Mouse (Mus musculus): ENCODE data around the gene Pibf1. TPM values are rescaled to one million over a fixed set of nuclear protein-coding genes. Genes with fewer than 3 reads are reported as not detected.

The Pibf1 gene
- polyA plus RNA-seq, 1 experiment from 2014 or later = 26.3 TPM

DNA sequence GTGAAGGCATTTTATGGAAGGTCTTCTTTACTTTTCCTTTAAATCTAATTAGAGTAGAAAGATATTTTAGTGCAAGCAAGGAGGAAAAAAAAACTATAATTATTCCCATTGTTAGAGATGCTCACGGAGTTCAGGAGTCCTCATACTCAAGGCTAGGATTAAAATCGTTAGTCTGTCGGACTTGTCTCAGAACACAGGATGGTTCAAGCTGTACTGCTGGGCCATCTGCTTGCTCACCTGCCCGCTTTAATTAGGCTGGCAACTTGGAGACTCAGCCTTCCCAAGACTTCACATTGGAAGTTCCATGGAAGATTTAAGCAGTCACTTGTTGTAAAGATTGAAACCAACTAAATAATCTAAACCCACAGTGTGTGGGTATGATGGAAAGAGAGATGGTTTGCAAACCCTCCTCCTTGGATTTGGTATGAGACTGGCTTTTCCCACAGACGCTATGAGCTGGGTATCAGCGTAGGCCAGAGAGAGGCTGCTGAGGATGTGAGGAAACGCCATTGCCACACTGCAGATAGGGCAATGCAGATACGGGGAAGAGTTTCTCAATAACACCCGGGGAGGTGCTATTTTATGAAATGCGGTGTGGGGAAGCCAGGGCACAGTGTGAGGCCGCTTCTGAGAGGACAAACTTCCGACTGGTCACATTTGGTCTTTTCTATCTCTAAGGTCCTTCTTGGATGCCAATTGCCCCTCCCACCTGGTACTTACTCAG lies 179.7 kb downstream of the Pibf1 start:
- H3K36me3 ChIP-seq = no peaks in the 10 kb centered on the region
- no peak overlapping the region for H3K4me2 ChIP-seq (replicated peaks)
- H3K9ac ChIP-seq (replicated peaks) = no peak overlapping the region
- no peak overlapping the region for H3K4me3 ChIP-seq
- no peak for ATAC-seq (ENCODE audit: low FRiP score, low read depth)
- peaks cover 7% of the 10 kb centered on the region for H3K4me1 ChIP-seq
- WGBS = 36% methylated on average over 12 of the region's 12 CpGs
- no peaks in the 10 kb centered on the region for H3K9me3 ChIP-seq
- H3K27ac ChIP-seq (replicated peaks) = no peak overlapping the region
- peaks cover 52% of the 10 kb centered on the region for H3K27me3 ChIP-seq

DNA sequence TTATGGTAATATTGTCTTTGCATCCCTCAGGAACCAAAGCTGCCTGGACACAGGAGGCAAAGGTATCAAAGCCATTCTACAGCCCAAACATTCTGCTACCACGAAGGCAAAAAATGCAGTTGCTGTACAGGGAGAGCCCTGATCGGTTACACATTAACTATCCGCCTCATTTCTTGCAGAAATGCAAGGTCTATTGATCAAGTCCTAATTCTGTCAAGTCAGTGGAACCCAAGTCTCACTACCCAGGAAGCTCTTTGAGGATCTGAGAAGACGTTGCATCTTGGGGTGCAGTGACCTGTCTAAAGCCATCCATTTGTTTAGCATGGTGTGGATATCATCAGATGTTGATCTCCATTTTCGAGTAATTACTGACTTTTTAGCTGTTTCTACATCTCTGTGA lies 181.2 kb downstream of the Pibf1 start:
- no peaks in the 10 kb centered on the region for H3K9me3 ChIP-seq
- 88% methylated on average over 5 of the region's 5 CpGs for WGBS
- H3K4me3 ChIP-seq = no peak overlapping the region
- peaks cover 7% of the 10 kb centered on the region for H3K4me1 ChIP-seq
- H3K36me3 ChIP-seq = no peaks in the 10 kb centered on the region
- no peak overlapping the region for H3K4me2 ChIP-seq (replicated peaks)
- no peak for ATAC-seq (ENCODE audit: low FRiP score, low read depth)
- H3K27me3 ChIP-seq = peaks cover 46% of the 10 kb centered on the region
- no peak overlapping the region for H3K9ac ChIP-seq (replicated peaks)
- no peak overlapping the region for H3K27ac ChIP-seq (replicated peaks)

DNA sequence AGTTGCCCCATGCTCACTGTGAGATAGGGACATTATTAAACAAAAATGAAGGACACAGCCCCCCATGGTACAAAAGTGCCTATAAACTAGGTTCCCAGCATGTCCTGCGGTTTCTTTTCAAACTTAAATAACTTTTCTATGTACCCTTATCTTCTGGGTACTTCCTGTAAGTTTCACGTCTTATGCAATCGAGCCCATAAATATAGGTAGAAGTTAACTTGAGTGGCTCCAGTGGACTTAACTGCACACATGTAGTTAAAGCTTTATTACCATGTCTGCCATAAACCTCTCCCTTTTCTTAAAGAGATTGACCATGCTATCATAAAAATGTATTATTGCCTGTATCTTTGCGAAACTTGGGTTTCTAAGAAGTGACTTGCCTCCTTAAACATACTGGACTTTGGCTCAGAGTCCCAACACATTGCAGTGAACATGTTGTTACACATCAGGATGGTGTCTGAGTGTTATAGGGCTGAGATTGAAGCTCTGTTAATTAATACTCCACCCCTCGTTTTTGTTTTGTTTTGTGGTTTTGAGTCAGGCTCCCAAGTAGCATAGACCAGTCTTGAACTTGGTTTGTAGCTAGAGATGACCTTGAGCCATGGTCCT lies 181.7 kb downstream of the Pibf1 start:
- no peaks in the 10 kb centered on the region for H3K9me3 ChIP-seq
- no peak overlapping the region for H3K4me3 ChIP-seq
- H3K4me1 ChIP-seq = peaks cover 7% of the 10 kb centered on the region
- WGBS = 90% methylated on average over 5 of the region's 5 CpGs
- peaks cover 41% of the 10 kb centered on the region for H3K27me3 ChIP-seq
- no peaks in the 10 kb centered on the region for H3K36me3 ChIP-seq
- no peak overlapping the region for H3K4me2 ChIP-seq (replicated peaks)
- H3K9ac ChIP-seq (replicated peaks) = no peak overlapping the region
- no peak for ATAC-seq (ENCODE audit: low FRiP score, low read depth)
- no peak overlapping the region for H3K27ac ChIP-seq (replicated peaks)

- Histone ChIP-seq H3K27me3 (peaks cover 7% of the 10 kb centered on the region), H3K4me3 (no peak overlapping the region), H3K4me1 (no peaks in the 10 kb centered on the region), H3K9ac (replicated peaks) (no peak overlapping the region), H3K36me3 (no peaks in the 10 kb centered on the region), H3K4me2 (replicated peaks) (no peak overlapping the region), H3K9me3 (no peaks in the 10 kb centered on the region), H3K27ac (replicated peaks) (no peak overlapping the region)
- no peak for ATAC-seq (ENCODE audit: low FRiP score, low read depth)
- 93% methylated on average over 4 of the region's 4 CpGs for WGBS
Observed at GRCm38 (mm10) chr14:99285486-99285885, 186.3 kb downstream of the Pibf1 start.

- no peak for ATAC-seq (ENCODE audit: low FRiP score, low read depth)
- no peak overlapping the region for H3K9ac ChIP-seq (replicated peaks)
- no peak overlapping the region for H3K27ac ChIP-seq (replicated peaks)
- no peaks in the 10 kb centered on the region for H3K9me3 ChIP-seq
- 0 out of 2 replicates have a peak, but pooled peaks cover 3% of the 10 kb centered on the region for H3K4me1 ChIP-seq
- peaks cover 14% of the 10 kb centered on the region for H3K27me3 ChIP-seq
- no peak overlapping the region for H3K4me3 ChIP-seq
- H3K4me2 ChIP-seq (replicated peaks) = no peak overlapping the region
- WGBS = 94% methylated on average over 5 of the region's 5 CpGs
- no peaks in the 10 kb centered on the region for H3K36me3 ChIP-seq
Observed at GRCm38 (mm10) chr14:99292176-99292575, 193.0 kb downstream of the Pibf1 start.

DNA sequence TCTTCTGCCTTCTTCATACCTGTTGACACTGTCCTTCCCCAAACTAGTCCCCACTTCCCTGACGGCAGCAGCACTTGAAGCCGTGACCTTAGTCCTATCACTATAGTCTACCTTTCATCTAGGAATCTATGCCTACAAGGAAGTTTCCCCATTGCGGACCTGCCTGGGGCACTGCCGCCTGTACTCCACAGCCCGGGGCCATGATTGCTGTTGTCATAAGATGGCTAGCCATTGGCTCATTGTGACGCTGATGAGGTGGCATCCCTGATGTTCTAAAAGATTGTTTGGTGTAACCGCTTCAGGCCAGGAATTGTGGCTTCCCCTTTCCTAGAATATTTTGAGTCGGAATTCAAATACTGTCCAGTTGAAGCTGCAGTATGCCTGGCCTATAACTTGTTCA lies 195.2 kb downstream of the Pibf1 start:
- 93% methylated on average over 8 of the region's 8 CpGs for WGBS
- Histone ChIP-seq H3K4me3 (no peak overlapping the region), H3K9ac (replicated peaks) (no peak overlapping the region), H3K27ac (replicated peaks) (no peak overlapping the region), H3K36me3 (no peaks in the 10 kb centered on the region), H3K9me3 (no peaks in the 10 kb centered on the region), H3K4me2 (replicated peaks) (no peak overlapping the region), H3K4me1 (peaks cover 7% of the 10 kb centered on the region; the same call in 1 of the 2 replicates), H3K27me3 (peaks cover 29% of the 10 kb centered on the region)
- no peak for ATAC-seq (ENCODE audit: low FRiP score, low read depth)

- Histone ChIP-seq H3K9ac (replicated peaks) (no peak overlapping the region), H3K9me3 (no peaks in the 10 kb centered on the region), H3K36me3 (no peaks in the 10 kb centered on the region), H3K27me3 (peaks cover 41% of the 10 kb centered on the region), H3K27ac (replicated peaks) (no peak overlapping the region), H3K4me3 (no peak overlapping the region), H3K4me1 (peaks cover 7% of the 10 kb centered on the region; the same call in 1 of the 2 replicates), H3K4me2 (replicated peaks) (no peak overlapping the region)
- WGBS = 64% methylated on average over 15 of the region's 15 CpGs
- ATAC-seq (ENCODE audit: low FRiP score, low read depth) = no peak
Observed at GRCm38 (mm10) chr14:99295606-99296341, 196.6 kb downstream of the Pibf1 start.

DNA sequence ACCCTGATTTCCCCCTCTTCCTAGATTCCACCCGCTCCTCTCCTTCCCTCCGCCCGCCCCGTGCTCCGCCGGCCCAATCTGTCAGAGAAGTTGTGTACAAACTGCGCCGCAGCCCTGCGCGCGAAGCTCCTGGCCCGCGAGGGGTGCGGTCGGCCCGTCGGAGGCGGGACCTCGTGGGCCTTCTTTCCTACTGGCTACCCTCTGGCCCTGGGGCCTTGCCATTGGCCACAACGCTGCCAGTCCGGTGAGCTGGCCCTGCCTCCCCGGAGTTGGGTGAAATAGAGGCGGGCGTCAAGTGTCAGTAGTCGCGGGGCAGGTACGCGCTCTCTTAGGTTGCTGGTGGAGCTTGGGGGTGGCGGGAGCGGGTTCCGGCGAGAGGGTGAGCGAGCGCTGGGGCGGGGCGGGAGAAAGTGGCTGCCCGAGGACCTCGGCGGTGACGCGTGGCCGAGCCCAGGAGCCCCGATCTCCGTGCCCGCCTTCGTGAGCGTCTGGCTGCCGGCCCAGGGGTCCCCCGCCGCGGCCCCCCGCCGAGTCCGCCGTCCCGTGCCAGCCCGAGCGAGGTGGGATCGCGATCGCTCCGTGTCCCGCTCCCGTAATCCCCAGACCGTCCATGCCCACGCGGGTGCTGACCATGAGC lies 199.3 kb downstream of the Pibf1 start, which contains the start of gene Klf5:
Klf5 (plus strand) TSS at position 307 of the 637 bp plus-strand sequence.
- ATAC-seq (ENCODE audit: low FRiP score, low read depth) = peak; percentile 98
- under 1% methylated on average over 43 of the region's 67 CpGs for whole genome bisulfite sequencing
- Histone ChIP-seq H3K9me3 (no peaks in the 10 kb centered on the region), H3K36me3 (no peaks in the 10 kb centered on the region), H3K4me1 (peaks cover 7% of the 10 kb centered on the region; the same call in 1 of the 2 replicates), H3K27me3 (peaks cover 56% of the 10 kb centered on the region), H3K4me2 (replicated peaks) (peak within 1 kb of the TSS; percentile 96), H3K4me3 (peak within 1 kb of the TSS; percentile 74), H3K27ac (replicated peaks) (no peak within 1 kb of the TSS), H3K9ac (replicated peaks) (peak within 1 kb of the TSS; percentile 66)

- H3K4me1 ChIP-seq = peaks cover 7% of the 10 kb centered on the region; the same call in 1 of the 2 replicates
- peak overlapping the region; percentile 66 for H3K9ac ChIP-seq (replicated peaks)
- peak overlapping the region; percentile 96 for H3K4me2 ChIP-seq (replicated peaks)
- H3K4me3 ChIP-seq = peak overlapping the region; percentile 74
- H3K27ac ChIP-seq (replicated peaks) = no peak overlapping the region
- H3K27me3 ChIP-seq = peaks cover 56% of the 10 kb centered on the region
- WGBS = 0% methylated on average over 54 of the region's 60 CpGs
- no peaks in the 10 kb centered on the region for H3K9me3 ChIP-seq
- no peaks in the 10 kb centered on the region for H3K36me3 ChIP-seq
- peak; percentile 85 for ATAC-seq (ENCODE audit: low FRiP score, low read depth)
Observed at GRCm38 (mm10) chr14:99299022-99299481, 199.8 kb downstream of the Pibf1 start.

DNA sequence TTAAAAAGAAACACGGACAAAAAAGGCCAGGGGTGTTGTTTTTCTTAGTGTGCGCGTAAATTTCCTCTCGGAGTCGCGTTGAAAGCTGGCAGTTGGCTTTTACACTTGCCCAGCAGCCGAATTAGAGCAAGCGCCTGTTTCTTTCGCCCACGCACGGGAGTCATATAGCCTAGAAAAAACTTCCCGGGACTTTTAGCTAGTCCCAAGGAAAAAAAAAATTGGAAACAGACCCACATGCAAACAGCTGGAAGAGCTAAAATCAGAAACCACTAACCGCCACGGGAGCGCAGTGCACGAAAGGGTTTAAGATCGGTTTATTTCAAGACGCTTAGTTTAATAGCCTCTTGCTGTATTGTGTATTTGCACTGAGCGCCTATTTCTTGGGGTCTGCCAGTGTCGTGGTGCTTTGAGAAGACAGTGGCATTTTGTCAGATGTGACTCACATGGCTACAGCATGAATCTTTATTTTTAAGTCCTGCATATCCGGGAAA lies 200.5 kb downstream of the Pibf1 start:
- H3K4me1 ChIP-seq = peaks cover 11% of the 10 kb centered on the region; the same call in 1 of the 2 replicates
- no peak for ATAC-seq (ENCODE audit: low FRiP score, low read depth)
- peak overlapping the region; percentile 96 for H3K4me2 ChIP-seq (replicated peaks)
- WGBS = 5% methylated on average over 21 of the region's 21 CpGs
- H3K36me3 ChIP-seq = no peaks in the 10 kb centered on the region
- H3K9ac ChIP-seq (replicated peaks) = peak overlapping the region; percentile 66
- H3K27ac ChIP-seq (replicated peaks) = no peak overlapping the region
- H3K27me3 ChIP-seq = peaks cover 52% of the 10 kb centered on the region
- H3K9me3 ChIP-seq = no peaks in the 10 kb centered on the region
- peak overlapping the region; percentile 74 for H3K4me3 ChIP-seq

- Histone ChIP-seq H3K4me2 (replicated peaks) (no peak overlapping the region), H3K36me3 (no peaks in the 10 kb centered on the region), H3K4me3 (no peak overlapping the region), H3K27ac (replicated peaks) (no peak overlapping the region), H3K27me3 (peaks cover 41% of the 10 kb centered on the region), H3K9ac (replicated peaks) (no peak overlapping the region), H3K4me1 (peaks cover 9% of the 10 kb centered on the region; the same call in 1 of the 2 replicates), H3K9me3 (no peaks in the 10 kb centered on the region)
- 74% methylated on average over 11 of the region's 11 CpGs for WGBS
- ATAC-seq (ENCODE audit: low FRiP score, low read depth) = no peak
Observed at GRCm38 (mm10) chr14:99301472-99301871, 202.2 kb downstream of the Pibf1 start.

All from midbrain, embryonic 12.5 days (tissue).